Mouse (Mus musculus) ES-Bruce4 (cell line): ENCODE measurements around the gene Heatr5b.

Source experiments
- CTCF ChIP-seq: IDR thresholded peaks from one replicate; pipeline ENCODE4 v1.8.1; 2011; ENCODE audit warnings: low read depth, low read length
- EP300 ChIP-seq: IDR thresholded peaks from 2 replicates; pipeline ENCODE4 v1.6.1; 2011; ENCODE audit warnings: low read depth, low read length; ENCODE audit not compliant: insufficient read depth
- POLR2A ChIP-seq: IDR thresholded peaks from one replicate; pipeline ENCODE4 v1.8.1; 2011; ENCODE audit warnings: low read length; ENCODE audit not compliant: insufficient read depth

- no peak for TF ChIP-seq EP300
- TF ChIP-seq CTCF, result no peak
- TF ChIP-seq POLR2A, result no peak
Observed at GRCm38 (mm10) chr17:78766084-78766483, 69.1 kb downstream of the Heatr5b start.
